Mouse (Mus musculus) thymus, adult 2 months (tissue): ENCODE results near the gene Tcf7l2.

ENCODE experiments used
- CTCF ChIP-seq: fragments of 200-500 bp; IDR thresholded peaks from 2 replicates; pipeline ENCODE4 v1.5.1; 2012; ENCODE audit warnings: mild to moderate bottlenecking, control low read depth, low read length, moderate library complexity, borderline replicate concordance; ENCODE audit not compliant: control insufficient read depth, poor library complexity, insufficient read depth; ENCODE audit errors: extremely low read depth
- POLR2A ChIP-seq: fragments of 200-500 bp; IDR thresholded peaks from 2 replicates; pipeline ENCODE4 v1.6.1; 2012; ENCODE audit warnings: mild to moderate bottlenecking, low read length, control low read depth, moderate library complexity; ENCODE audit not compliant: control insufficient read depth, poor library complexity, insufficient read depth; ENCODE audit errors: extremely low read depth

- TF ChIP-seq POLR2A (no peak), CTCF (no peak)
Measured at GRCm38 (mm10) chr19:55794194-55794945, 52.8 kb downstream of the Tcf7l2 start.
